Mouse (Mus musculus) liver, embryonic 15.5 days (tissue): Measurements from ENCODE around the gene Gp1bb. TPM values are rescaled to one million over a fixed set of nuclear protein-coding genes. Genes with fewer than 3 reads are reported as not detected.
A peak's percentile ranks its signal among the peaks of the same experiment; 100 is the strongest.

Source experiments
- ATAC-seq: fragments of 200-750 bp; cut with Nextera tagmentation; 2 replicates; pipeline ENCODE4 v1.8.0; 2017; ENCODE audit warnings: moderate number of reproducible peaks, mild to moderate bottlenecking, moderate library complexity; ENCODE audit not compliant: insufficient read depth
- H3K27ac ChIP-seq: fragments of 300-500 bp; sonication (generic); replicated peaks from 2 replicates; pipeline ENCODE4 v1.5.1; 2015; ENCODE audit warnings: mild to moderate bottlenecking, inconsistent platforms
- H3K27me3 ChIP-seq: fragments of 300-500 bp; sonication (generic); 2 replicates; pipeline ENCODE4 v1.6.1; 2015; ENCODE audit warnings: mild to moderate bottlenecking, inconsistent platforms
- H3K36me3 ChIP-seq: fragments of 300-500 bp; sonication (generic); replicated peaks from 2 replicates; pipeline ENCODE4 v1.6.1; 2015; ENCODE audit warnings: moderate library complexity, mild to moderate bottlenecking, inconsistent platforms
- H3K4me1 ChIP-seq: fragments of 300-500 bp; sonication (generic); replicated peaks from 2 replicates; pipeline ENCODE4 v1.6.1; 2015; ENCODE audit warnings: inconsistent platforms
- H3K4me2 ChIP-seq: fragments of 300-500 bp; sonication (generic); 2 replicates; pipeline ENCODE4 v1.6.1; 2015; ENCODE audit warnings: moderate library complexity, mild to moderate bottlenecking, inconsistent platforms
- H3K4me3 ChIP-seq: fragments of 300-500 bp; sonication (generic); replicated peaks from 2 replicates; pipeline ENCODE4 v1.5.1; 2015; ENCODE audit warnings: mild to moderate bottlenecking, inconsistent platforms
- H3K9ac ChIP-seq: fragments of 300-500 bp; sonication (generic); 2 replicates; pipeline ENCODE4 v1.6.1; 2015; ENCODE audit warnings: moderate library complexity, mild to moderate bottlenecking, inconsistent platforms
- H3K9me3 ChIP-seq: fragments of 300-500 bp; sonication (generic); replicated peaks from 2 replicates; pipeline ENCODE4 v1.6.1; 2016; ENCODE audit warnings: inconsistent platforms
- WGBS: fragments of 180-500 bp; shearing (Covaris S2); methylation state at CpG from one replicate; pipeline ENCODE4 v1.1.7; 2015; ENCODE audit warnings: mixed read lengths; ENCODE audit not compliant: insufficient replicate concordance; 5-methylcytosine and 5-hydroxymethylcytosine counted together
- polyA plus RNA-seq: library from polyadenylated mRNA; unstranded; fragments of >200 nt; fragmentation: Nextera tagmentation; extraction: Ambion mirVana; gene quantifications from 2 replicates; pipeline ENCODE4 v1.2.1, GENCODE M21; 2015

The Gp1bb gene
- polyA plus RNA-seq, 1 experiment from 2014 or later, result 19.6 TPM

- no peaks in the 10 kb centered on the region for H3K9me3 ChIP-seq
- no peak overlapping the region for H3K9ac ChIP-seq
- H3K4me2 ChIP-seq, result no peak overlapping the region
- no peaks in the 10 kb centered on the region for H3K36me3 ChIP-seq
- no peak overlapping the region for H3K27ac ChIP-seq
- H3K4me1 ChIP-seq, result no peaks in the 10 kb centered on the region
- no peak for ATAC-seq
- no peak overlapping the region for H3K4me3 ChIP-seq
- no peaks in the 10 kb centered on the region; the same call in 1 of the 2 replicates for H3K27me3 ChIP-seq
- 43% methylated on average over 1 of the region's 1 CpGs for WGBS
Measured at GRCm38 (mm10) chr16:18639382-18639929, 17.3 kb upstream of the Gp1bb start.

GRCm38 (mm10) chr16:18638396-18638795 is 16.2 kb upstream of the Gp1bb start:
- 30% methylated on average over 2 of the region's 2 CpGs for WGBS
- Histone ChIP-seq H3K36me3 (no peaks in the 10 kb centered on the region), H3K9me3 (no peaks in the 10 kb centered on the region), H3K4me2 (no peak overlapping the region), H3K4me3 (no peak overlapping the region), H3K4me1 (no peaks in the 10 kb centered on the region), H3K27ac (no peak overlapping the region), H3K9ac (no peak overlapping the region), H3K27me3 (no peaks in the 10 kb centered on the region; the same call in 1 of the 2 replicates)
- no peak for ATAC-seq

GRCm38 (mm10) chr16:18636804-18637203 is 14.6 kb upstream of the Gp1bb start:
- H3K27me3 ChIP-seq, result peaks cover 12% of the 10 kb centered on the region
- no peak overlapping the region for H3K27ac ChIP-seq
- no peaks in the 10 kb centered on the region for H3K9me3 ChIP-seq
- H3K36me3 ChIP-seq, result no peaks in the 10 kb centered on the region
- WGBS, result 47% methylated on average over 3 of the region's 3 CpGs
- no peak overlapping the region for H3K4me2 ChIP-seq
- no peak overlapping the region for H3K9ac ChIP-seq
- no peak for ATAC-seq
- H3K4me1 ChIP-seq, result no peaks in the 10 kb centered on the region
- H3K4me3 ChIP-seq, result no peak overlapping the region

- WGBS, result 62% methylated on average over 5 of the region's 5 CpGs
- ATAC-seq, result no peak
- H3K27me3 ChIP-seq, result peaks cover 16% of the 10 kb centered on the region
- no peaks in the 10 kb centered on the region for H3K36me3 ChIP-seq
- H3K4me1 ChIP-seq, result peaks cover 4% of the 10 kb centered on the region; the same call in 1 of the 2 replicates
- no peaks in the 10 kb centered on the region for H3K9me3 ChIP-seq
- H3K4me3 ChIP-seq, result no peak overlapping the region
- H3K9ac ChIP-seq, result no peak overlapping the region
- H3K4me2 ChIP-seq, result no peak overlapping the region
- H3K27ac ChIP-seq, result no peak overlapping the region
Measured at GRCm38 (mm10) chr16:18636401-18636800, 14.2 kb upstream of the Gp1bb start.

GRCm38 (mm10) chr16:18633333-18633732 is 11.1 kb upstream of the Gp1bb start:
- no peak overlapping the region for H3K4me3 ChIP-seq
- H3K4me2 ChIP-seq, result no peak overlapping the region
- no peak for ATAC-seq
- H3K9ac ChIP-seq, result no peak overlapping the region
- 24% methylated on average over 1 of the region's 1 CpGs for WGBS
- H3K27me3 ChIP-seq, result peaks cover 47% of the 10 kb centered on the region
- H3K27ac ChIP-seq, result no peak overlapping the region
- peaks cover 20% of the 10 kb centered on the region for H3K4me1 ChIP-seq
- H3K36me3 ChIP-seq, result no peaks in the 10 kb centered on the region
- H3K9me3 ChIP-seq, result no peaks in the 10 kb centered on the region

- Histone ChIP-seq H3K9me3 (no peaks in the 10 kb centered on the region), H3K27ac (no peak overlapping the region), H3K4me2 (no peak overlapping the region), H3K9ac (no peak overlapping the region), H3K27me3 (peaks cover 52% of the 10 kb centered on the region), H3K4me1 (peaks cover 23% of the 10 kb centered on the region), H3K4me3 (no peak overlapping the region), H3K36me3 (no peaks in the 10 kb centered on the region)
- 48% methylated on average over 2 of the region's 2 CpGs for WGBS
- no peak for ATAC-seq
Measured at GRCm38 (mm10) chr16:18632816-18633215, 10.6 kb upstream of the Gp1bb start.

- Histone ChIP-seq H3K9me3 (no peaks in the 10 kb centered on the region), H3K4me3 (no peak overlapping the region), H3K36me3 (no peaks in the 10 kb centered on the region), H3K9ac (no peak overlapping the region), H3K4me2 (no peak overlapping the region), H3K27ac (no peak overlapping the region), H3K4me1 (peaks cover 23% of the 10 kb centered on the region), H3K27me3 (peaks cover 59% of the 10 kb centered on the region)
- ATAC-seq, result no peak
- 47% methylated on average over 3 of the region's 3 CpGs for WGBS
Measured at GRCm38 (mm10) chr16:18632059-18632458, 9.9 kb upstream of the Gp1bb start.

- WGBS, result 48% methylated on average over 7 of the region's 7 CpGs
- H3K27me3 ChIP-seq, result peaks cover 69% of the 10 kb centered on the region
- no peak for ATAC-seq
Measured at GRCm38 (mm10) chr16:18631141-18631540, 8.9 kb upstream of the Gp1bb start.

GRCm38 (mm10) chr16:18630291-18630690 is 8.1 kb upstream of the Gp1bb start:
- 35% methylated on average over 5 of the region's 5 CpGs for WGBS
- H3K27ac ChIP-seq, result no peak overlapping the region
- H3K36me3 ChIP-seq, result no peaks in the 10 kb centered on the region
- H3K4me3 ChIP-seq, result peak overlapping the region; percentile 58
- H3K4me2 ChIP-seq, result peak overlapping the region; percentile 77
- H3K9ac ChIP-seq, result no peak overlapping the region
- ATAC-seq, result no peak
- H3K27me3 ChIP-seq, result peaks cover 77% of the 10 kb centered on the region
- no peaks in the 10 kb centered on the region for H3K9me3 ChIP-seq
- peaks cover 35% of the 10 kb centered on the region for H3K4me1 ChIP-seq

More at GRCm38 (mm10) chr16:18631141-18631540, 8.9 kb upstream of the Gp1bb start:
- H3K9ac ChIP-seq, result no peak overlapping the region
- H3K4me3 ChIP-seq, result no peak overlapping the region
- no peak overlapping the region for H3K27ac ChIP-seq
- no peaks in the 10 kb centered on the region for H3K9me3 ChIP-seq
- no peaks in the 10 kb centered on the region for H3K36me3 ChIP-seq
- H3K4me1 ChIP-seq, result peaks cover 29% of the 10 kb centered on the region
- no peak overlapping the region for H3K4me2 ChIP-seq

GRCm38 (mm10) chr16:18629390-18630231 is 7.4 kb upstream of the Gp1bb start, which contains the start of gene Sept5:
TSS of gene Sept5 (minus strand) at chr16:18629954.
- ATAC-seq, result peak; percentile 56; the same call in 1 of the 2 replicates
- WGBS, result under 1% methylated on average over 74 of the region's 93 CpGs
- H3K4me3 ChIP-seq, result peak within 1 kb of the TSS; percentile 58
- H3K36me3 ChIP-seq, result no peaks in the 10 kb centered on the region
- peak within 1 kb of the TSS; percentile 77 for H3K4me2 ChIP-seq
- no peaks in the 10 kb centered on the region for H3K9me3 ChIP-seq
- peaks cover 35% of the 10 kb centered on the region for H3K4me1 ChIP-seq
- no peak within 1 kb of the TSS for H3K27ac ChIP-seq
- peaks cover 84% of the 10 kb centered on the region for H3K27me3 ChIP-seq
- H3K9ac ChIP-seq, result no peak within 1 kb of the TSS

GRCm38 (mm10) chr16:18628948-18629340 is 6.7 kb upstream of the Gp1bb start:
- Histone ChIP-seq H3K4me2 (peak overlapping the region; percentile 77), H3K4me1 (peaks cover 35% of the 10 kb centered on the region), H3K4me3 (peak overlapping the region; percentile 58), H3K27ac (no peak overlapping the region), H3K9me3 (no peaks in the 10 kb centered on the region), H3K36me3 (no peaks in the 10 kb centered on the region), H3K27me3 (peaks cover 91% of the 10 kb centered on the region), H3K9ac (no peak overlapping the region)
- 42% methylated on average over 2 of the region's 2 CpGs for WGBS
- ATAC-seq, result no peak
